Mouse (Mus musculus) liver, adult 2 months (tissue): Measurements from ENCODE around the gene Aip. TPM values are rescaled to one million over a fixed set of nuclear protein-coding genes. Genes with fewer than 3 reads are reported as not detected.

Source experiments
- DNase-seq: peaks from one replicate; pipeline ENCODE4 v3.0.0-alpha.2; 2011; ENCODE audit warnings: low read depth, low spot score; ENCODE audit errors: extremely low read depth
- H3K27ac ChIP-seq: fragments of 200-500 bp; replicated peaks from 2 replicates; pipeline ENCODE4 v1.5.1; 2012; ENCODE audit warnings: low read depth, mild to moderate bottlenecking, control low read depth, inconsistent platforms, low read length; ENCODE audit not compliant: insufficient read depth
- H3K27me3 ChIP-seq: fragments of 200-500 bp; 2 replicates; pipeline ENCODE4 v1.6.1; 2012; ENCODE audit warnings: mild to moderate bottlenecking, moderate library complexity, low read length, inconsistent platforms; ENCODE audit not compliant: control insufficient read depth, insufficient read depth
- H3K36me3 ChIP-seq: fragments of 200-500 bp; 2 replicates; pipeline ENCODE4 v1.6.1; 2012; ENCODE audit warnings: low read length, inconsistent platforms; ENCODE audit not compliant: control insufficient read depth, insufficient read depth
- H3K4me1 ChIP-seq: fragments of 200-500 bp; 2 replicates; pipeline ENCODE4 v1.6.1; 2011; ENCODE audit warnings: low read length; ENCODE audit not compliant: control insufficient read depth, insufficient read depth
- H3K4me3 ChIP-seq: fragments of 200-500 bp; 2 replicates; pipeline ENCODE4 v1.5.1; 2011; ENCODE audit warnings: low read depth, mild to moderate bottlenecking, control low read depth, low read length, moderate library complexity; ENCODE audit not compliant: insufficient read depth
- H3K79me2 ChIP-seq: fragments of 200-500 bp; 2 replicates; pipeline ENCODE4 v1.6.1; 2012; ENCODE audit warnings: inconsistent platforms, mild to moderate bottlenecking, low read length, moderate library complexity; ENCODE audit not compliant: control insufficient read depth, insufficient read depth
- H3K9ac ChIP-seq: fragments of 200-500 bp; 2 replicates; pipeline ENCODE4 v1.6.1; 2012; ENCODE audit warnings: low read depth, mild to moderate bottlenecking, control low read depth, inconsistent platforms, low read length
- CTCF ChIP-seq: fragments of 200-500 bp; IDR thresholded peaks from 2 replicates; pipeline ENCODE4 v1.5.1; 2011; ENCODE audit warnings: low read depth, low read length, control low read depth
- POLR2A ChIP-seq: fragments of 200-500 bp; IDR thresholded peaks from 2 replicates; pipeline ENCODE4 v1.6.1; 2011; ENCODE audit warnings: low read length, control low read depth; ENCODE audit not compliant: insufficient read depth; ENCODE audit errors: extremely low read depth
- WGBS: fragments of 180-500 bp; shearing (Covaris S2); methylation state at CpG from one replicate; pipeline ENCODE4 v1.1.7; 2018; 5-methylcytosine and 5-hydroxymethylcytosine counted together
- polyA plus RNA-seq: library from polyadenylated mRNA; depleted of rRNA; stranded (reverse); fragments of >200 nt; gene quantifications from 2 replicates; pipeline ENCODE4 v1.2.3, GENCODE M21; 2012
- total RNA-seq: library from RNA; depleted of rRNA; stranded (reverse); fragments of >200 nt; gene quantifications from 2 replicates; pipeline ENCODE4 v1.2.3, GENCODE M21; 2014

Aip gene
- total and polyA plus RNA-seq, 2 experiments: 16.5 to 30.0 TPM

DNA sequence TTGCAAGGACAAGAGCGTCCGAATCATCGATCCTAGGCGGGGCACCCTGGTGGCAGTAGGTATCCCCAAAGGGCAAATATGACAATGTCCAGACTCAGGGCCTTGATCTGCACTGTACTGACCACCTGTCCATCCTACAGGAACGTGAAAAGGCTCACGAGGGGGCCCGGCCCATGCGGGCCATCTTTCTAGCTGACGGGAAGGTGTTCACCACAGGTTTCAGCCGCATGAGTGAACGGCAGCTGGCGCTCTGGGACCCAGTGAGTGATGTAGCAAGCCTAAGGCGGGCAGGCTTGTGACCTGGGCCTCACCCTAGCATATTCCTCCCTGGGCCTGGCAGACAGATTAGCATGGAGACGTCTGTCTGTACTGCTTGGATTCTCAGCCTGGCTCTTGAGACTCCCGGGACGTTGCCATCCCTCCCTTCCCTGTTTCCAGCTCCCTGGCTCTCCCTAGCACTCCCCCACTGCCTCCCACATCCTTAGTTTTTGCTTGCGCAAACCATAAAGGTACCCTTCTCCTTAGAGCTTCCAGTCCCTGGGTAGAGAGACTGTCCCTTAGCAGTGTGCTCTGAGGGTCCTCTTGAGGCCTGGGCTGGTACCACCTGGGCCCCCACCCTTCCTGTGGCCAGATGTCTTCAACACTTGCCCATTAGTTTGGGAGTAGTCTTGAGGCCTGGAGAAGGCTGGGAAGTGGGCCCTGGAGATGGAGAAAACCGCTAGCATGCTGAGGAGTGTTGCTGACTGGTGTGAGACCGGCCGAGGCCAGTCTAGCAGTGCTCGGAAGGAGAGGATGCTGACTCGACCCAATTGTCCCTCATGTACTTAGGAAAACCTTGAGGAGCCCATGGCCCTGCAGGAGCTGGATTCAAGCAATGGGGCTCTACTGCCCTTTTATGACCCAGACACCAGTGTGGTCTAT is 25.2 kb upstream of the Aip start:
- H3K36me3 ChIP-seq: 0 out of 2 replicates have a peak, but pooled peaks cover 2% of the 10 kb centered on the region
- 93% methylated on average over 22 of the region's 22 CpGs for WGBS

GRCm38 (mm10) chr19:4149764-4150461 is 24.3 kb upstream of the Aip start:
- Histone ChIP-seq H3K4me1 (peaks cover 18% of the 10 kb centered on the region), H3K27ac (no peak overlapping the region), H3K27me3 (no peaks in the 10 kb centered on the region), H3K9ac (0 out of 2 replicates have a peak overlapping the region, but pooled peaks have one; percentile 86), H3K4me3 (peak overlapping the region; percentile 88; the same call in 1 of the 2 replicates), H3K79me2 (peaks cover 15% of the 10 kb centered on the region; the same call in 1 of the 2 replicates), H3K36me3 (0 out of 2 replicates have a peak, but pooled peaks cover 2% of the 10 kb centered on the region)
- 92% methylated on average over 17 of the region's 17 CpGs for WGBS
- DNase-seq: no peak
- TF ChIP-seq CTCF (no peak), POLR2A (no peak)

More for the DNA sequence above, 25.2 kb upstream of the Aip start:
- peaks cover 15% of the 10 kb centered on the region; the same call in 1 of the 2 replicates for H3K79me2 ChIP-seq
- no peak overlapping the region for H3K4me3 ChIP-seq
- TF ChIP-seq POLR2A: no peak
- TF ChIP-seq CTCF: no peak
- no peak overlapping the region for H3K27ac ChIP-seq
- peaks cover 18% of the 10 kb centered on the region for H3K4me1 ChIP-seq
- H3K27me3 ChIP-seq: no peaks in the 10 kb centered on the region
- no peak for DNase-seq
- H3K9ac ChIP-seq: no peak overlapping the region

DNA sequence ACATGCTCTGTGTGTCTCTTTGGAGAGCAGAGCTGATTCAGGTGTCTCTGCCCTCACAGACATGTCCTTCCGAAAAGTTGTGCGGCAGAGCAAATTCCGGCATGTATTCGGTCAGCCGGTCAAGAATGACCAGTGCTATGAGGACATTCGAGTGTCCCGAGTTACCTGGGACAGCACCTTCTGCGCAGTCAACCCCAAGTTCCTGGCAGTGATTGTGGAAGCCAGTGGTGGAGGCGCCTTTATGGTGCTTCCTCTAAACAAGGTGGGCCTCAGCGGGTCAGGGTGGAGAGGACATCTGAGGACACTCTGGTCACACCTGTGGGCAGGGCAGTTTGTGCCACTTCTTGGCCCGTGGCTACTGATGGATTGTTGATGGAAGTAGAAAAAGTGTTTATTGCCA is 23.6 kb upstream of the Aip start:
- H3K27ac ChIP-seq: no peak overlapping the region
- 0 out of 2 replicates have a peak, but pooled peaks cover 2% of the 10 kb centered on the region for H3K36me3 ChIP-seq
- H3K4me1 ChIP-seq: peaks cover 18% of the 10 kb centered on the region
- WGBS: 54% methylated on average over 11 of the region's 11 CpGs
- H3K27me3 ChIP-seq: no peaks in the 10 kb centered on the region
- DNase-seq: no peak
- no peak for TF ChIP-seq POLR2A
- peak overlapping the region; percentile 88 for H3K4me3 ChIP-seq
- H3K9ac ChIP-seq: peak overlapping the region; percentile 86
- peaks cover 15% of the 10 kb centered on the region; the same call in 1 of the 2 replicates for H3K79me2 ChIP-seq

DNA sequence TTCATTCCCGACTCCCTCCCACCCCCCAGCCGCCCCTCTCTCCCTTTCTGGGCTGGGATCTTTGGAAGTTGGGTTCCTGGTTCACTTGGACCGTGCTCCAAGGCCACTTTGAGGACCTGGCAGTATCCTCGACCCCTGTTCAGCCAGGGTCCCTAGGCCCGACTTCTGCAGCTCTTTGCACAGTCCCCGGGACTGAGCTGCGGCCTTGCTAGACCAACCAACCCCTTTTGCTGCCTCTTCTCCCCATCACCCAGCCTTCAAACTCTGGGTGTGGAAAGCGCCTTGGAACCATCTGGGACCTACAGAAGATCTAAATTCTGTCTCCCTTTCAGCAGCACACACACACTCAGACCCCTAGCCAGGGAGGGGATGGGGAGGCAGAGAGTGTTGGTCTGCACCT is 23.2 kb upstream of the Aip start:
- under 1% methylated on average over 8 of the region's 8 CpGs for WGBS
- peak overlapping the region; percentile 86 for H3K9ac ChIP-seq
- H3K36me3 ChIP-seq: 0 out of 2 replicates have a peak, but pooled peaks cover 2% of the 10 kb centered on the region
- H3K27me3 ChIP-seq: no peaks in the 10 kb centered on the region
- no peak for TF ChIP-seq CTCF
- no peak for TF ChIP-seq POLR2A
- peaks cover 15% of the 10 kb centered on the region; the same call in 1 of the 2 replicates for H3K79me2 ChIP-seq
- DNase-seq: no peak
- H3K4me1 ChIP-seq: peaks cover 18% of the 10 kb centered on the region
- peak overlapping the region; percentile 6 for H3K27ac ChIP-seq
- peak overlapping the region; percentile 88 for H3K4me3 ChIP-seq

DNA sequence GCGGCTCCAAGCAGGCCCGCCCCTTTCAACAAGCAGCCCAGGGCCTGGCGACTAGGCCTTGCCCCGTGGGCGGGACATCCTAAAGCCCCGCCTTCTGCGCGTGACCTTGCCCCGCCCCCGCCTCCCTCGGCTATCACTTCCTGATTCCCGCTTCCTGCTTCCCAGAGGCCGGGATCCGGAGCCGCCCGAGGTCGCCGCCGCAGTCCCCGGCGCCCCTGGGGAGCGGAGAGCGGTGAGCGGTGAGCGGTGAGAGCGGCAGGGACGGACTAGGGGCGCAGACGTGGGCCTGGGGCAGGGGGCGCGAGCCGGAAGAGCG is 22.8 kb upstream of the Aip start, which contains the start of gene Coro1b:
Gene Coro1b (plus strand): TSS at position 129 of the 316 bp plus-strand sequence.
- Histone ChIP-seq H3K9ac (peak within 1 kb of the TSS; percentile 86), H3K4me1 (peaks cover 18% of the 10 kb centered on the region), H3K27me3 (no peaks in the 10 kb centered on the region), H3K79me2 (peaks cover 15% of the 10 kb centered on the region; the same call in 1 of the 2 replicates), H3K27ac (peak within 1 kb of the TSS; percentile 11), H3K36me3 (0 out of 2 replicates have a peak, but pooled peaks cover 2% of the 10 kb centered on the region), H3K4me3 (peak within 1 kb of the TSS; percentile 88)
- DNase-seq: no peak
- peak; percentile 93; the same call in 1 of the 2 replicates for TF ChIP-seq POLR2A
- no peak for TF ChIP-seq CTCF
- WGBS: under 1% methylated on average over 33 of the region's 33 CpGs
